Mouse (Mus musculus): ENCODE data around the gene Cul5. TPM values are rescaled to one million over a fixed set of nuclear protein-coding genes. Genes with fewer than 3 reads are reported as not detected.

Cul5 gene
- polyA plus RNA-seq, 1 experiment from 2014 or later, result 42.6 TPM

DNA sequence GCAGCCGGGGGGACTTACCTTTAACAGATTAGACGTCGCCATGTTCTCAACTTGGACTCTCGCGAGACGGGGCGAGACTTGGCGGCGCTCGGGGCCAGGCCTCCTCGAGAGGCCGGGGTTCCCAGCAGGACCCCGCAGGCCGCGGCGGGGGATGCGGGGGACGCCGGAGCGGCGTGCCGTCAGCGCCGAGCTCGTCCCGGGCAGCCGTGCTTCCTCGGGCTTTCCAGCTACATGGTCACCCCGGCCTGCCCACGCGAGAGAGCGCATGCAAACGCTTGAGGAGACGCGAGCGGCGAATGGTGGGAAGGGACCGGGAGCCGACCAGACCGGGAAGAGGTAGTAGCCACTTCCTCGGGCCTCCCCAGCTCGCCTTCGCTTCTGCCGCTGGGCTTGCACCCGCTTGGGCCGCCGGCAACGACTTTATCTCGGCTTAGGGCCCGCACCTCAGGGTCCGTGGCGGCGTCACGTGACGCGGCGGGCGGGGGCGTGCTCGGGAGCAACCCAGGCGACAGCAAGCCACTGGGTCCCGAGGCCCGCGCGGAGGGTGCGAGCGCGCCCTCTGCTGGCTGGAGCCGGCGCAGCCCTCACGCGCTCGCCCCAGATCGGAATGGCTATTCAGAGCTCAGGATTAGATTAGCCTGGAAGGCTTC lies 2.7 kb downstream of the Cul5 start:
- Histone ChIP-seq H3K9me3 (replicated peaks) (no peaks in the 10 kb centered on the region), H3K36me3 (ENCODE audit: poor library complexity, severe bottlenecking) (no peaks in the 10 kb centered on the region), H3K27me3 (no peaks in the 10 kb centered on the region)

DNA sequence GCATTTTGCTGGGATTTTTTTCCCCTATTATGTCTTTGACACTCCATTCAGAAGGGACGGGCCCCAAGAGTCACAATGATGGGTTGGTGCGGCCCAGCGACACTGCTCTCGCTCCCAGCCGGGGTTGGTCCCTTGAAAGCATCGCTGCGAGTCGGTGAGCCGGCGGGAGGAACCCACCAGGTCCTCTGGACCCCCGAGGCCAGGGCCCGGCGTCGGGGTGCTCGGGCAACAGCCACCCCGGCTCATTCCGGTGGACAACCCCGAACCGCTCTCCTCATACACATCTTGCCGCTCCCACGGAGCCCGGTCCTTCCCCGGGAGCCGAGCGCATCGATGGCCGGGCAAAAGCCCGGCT lies 3.2 kb downstream of the Cul5 start:
- H3K4me2 ChIP-seq, result peak overlapping the region; percentile 86
- peaks cover 23% of the 10 kb centered on the region for H3K4me1 ChIP-seq
- under 1% methylated on average over 28 of the region's 28 CpGs for WGBS
- H3K9ac ChIP-seq, result peak overlapping the region; percentile 97
- H3K27ac ChIP-seq, result peak overlapping the region; percentile 97
- peak; percentile 66; the same call in 1 of the 2 replicates for ATAC-seq
- H3K27me3 ChIP-seq, result no peaks in the 10 kb centered on the region
- peak overlapping the region; percentile 89 for H3K4me3 ChIP-seq
- H3K9me3 ChIP-seq (replicated peaks), result no peaks in the 10 kb centered on the region
- no peaks in the 10 kb centered on the region for H3K36me3 ChIP-seq (ENCODE audit: poor library complexity, severe bottlenecking)

More for the DNA sequence above, 2.7 kb downstream of the Cul5 start:
- Histone ChIP-seq H3K4me3 (peak overlapping the region; percentile 89), H3K4me2 (peak overlapping the region; percentile 86), H3K27ac (peak overlapping the region; percentile 97), H3K4me1 (peaks cover 23% of the 10 kb centered on the region), H3K9ac (peak overlapping the region; percentile 97)
- under 1% methylated on average over 63 of the region's 74 CpGs for WGBS
- peak; percentile 98 for ATAC-seq

DNA sequence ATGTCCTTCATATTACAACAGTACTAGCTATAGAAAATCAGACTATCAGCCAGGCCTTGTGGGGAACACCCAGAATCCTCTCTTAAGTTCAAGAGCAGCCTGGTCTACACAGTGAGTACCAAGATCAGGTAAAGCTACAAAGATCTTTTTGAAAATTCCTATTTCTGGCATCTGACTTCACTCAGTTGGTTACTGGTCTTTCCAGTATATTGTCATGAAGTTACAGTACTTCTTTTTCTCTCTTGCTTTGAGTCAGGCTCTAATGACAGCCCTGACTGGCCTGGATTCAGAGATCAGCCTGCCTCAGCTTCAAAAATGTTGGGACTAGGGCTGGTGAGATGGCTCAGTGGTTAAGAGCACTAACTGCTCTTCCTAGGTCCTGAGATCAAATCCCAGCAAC lies 4.4 kb downstream of the Cul5 start:
- Histone ChIP-seq H3K36me3 (ENCODE audit: poor library complexity, severe bottlenecking) (no peaks in the 10 kb centered on the region), H3K27ac (no peak overlapping the region), H3K4me1 (peaks cover 23% of the 10 kb centered on the region), H3K4me3 (peak overlapping the region; percentile 89), H3K4me2 (peak overlapping the region; percentile 86), H3K9ac (0 out of 2 replicates have a peak overlapping the region, but pooled peaks have one; percentile 3), H3K27me3 (no peaks in the 10 kb centered on the region), H3K9me3 (replicated peaks) (no peaks in the 10 kb centered on the region)
- no peak for ATAC-seq

DNA sequence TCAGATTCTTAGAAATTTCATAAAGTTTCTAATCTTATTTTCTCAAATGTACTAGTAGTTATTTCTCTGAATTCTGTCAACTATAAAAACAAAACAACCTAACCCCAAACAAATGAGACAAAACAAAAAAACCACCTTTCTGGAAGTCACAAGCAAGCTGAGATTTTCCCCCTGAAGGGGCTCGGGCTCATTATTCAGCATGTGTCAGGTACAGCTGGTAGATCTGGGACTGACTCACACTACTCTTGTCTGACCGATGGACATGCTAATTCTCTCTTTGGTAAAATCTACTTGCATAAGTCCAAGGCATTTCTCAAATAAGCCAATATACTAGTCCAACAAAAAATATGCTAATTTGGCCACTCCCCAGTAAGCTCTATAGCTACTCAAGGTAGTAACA lies 5.0 kb downstream of the Cul5 start:
- no peak for ATAC-seq
- Histone ChIP-seq H3K4me2 (peak overlapping the region; percentile 29; the same call in 1 of the 2 replicates), H3K36me3 (ENCODE audit: poor library complexity, severe bottlenecking) (no peaks in the 10 kb centered on the region), H3K4me3 (no peak overlapping the region), H3K4me1 (peaks cover 23% of the 10 kb centered on the region), H3K9me3 (replicated peaks) (no peaks in the 10 kb centered on the region), H3K27ac (no peak overlapping the region), H3K9ac (no peak overlapping the region), H3K27me3 (no peaks in the 10 kb centered on the region)
- WGBS, result 75% methylated on average over 2 of the region's 2 CpGs

DNA sequence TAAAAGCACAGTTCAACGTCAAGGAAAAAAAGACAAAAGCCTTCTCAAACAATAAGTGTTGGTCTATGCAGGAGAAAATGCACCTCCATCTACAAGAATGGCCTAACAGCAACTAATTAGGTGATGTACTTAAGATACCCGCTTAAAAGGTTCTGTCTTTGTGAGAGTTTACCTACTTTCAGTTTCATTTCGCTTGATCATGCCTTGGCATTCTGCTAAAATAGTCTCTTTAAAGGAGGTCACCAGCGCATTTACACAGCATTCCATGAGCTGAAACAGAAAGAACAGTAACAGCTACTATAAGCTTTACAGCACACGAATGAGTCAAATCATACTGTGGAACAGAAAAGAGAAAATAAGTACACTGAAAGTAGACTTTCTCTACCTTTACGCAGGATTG lies 35.0 kb downstream of the Cul5 start:
- 94% methylated on average over 6 of the region's 6 CpGs for WGBS
- ATAC-seq, result no peak

DNA sequence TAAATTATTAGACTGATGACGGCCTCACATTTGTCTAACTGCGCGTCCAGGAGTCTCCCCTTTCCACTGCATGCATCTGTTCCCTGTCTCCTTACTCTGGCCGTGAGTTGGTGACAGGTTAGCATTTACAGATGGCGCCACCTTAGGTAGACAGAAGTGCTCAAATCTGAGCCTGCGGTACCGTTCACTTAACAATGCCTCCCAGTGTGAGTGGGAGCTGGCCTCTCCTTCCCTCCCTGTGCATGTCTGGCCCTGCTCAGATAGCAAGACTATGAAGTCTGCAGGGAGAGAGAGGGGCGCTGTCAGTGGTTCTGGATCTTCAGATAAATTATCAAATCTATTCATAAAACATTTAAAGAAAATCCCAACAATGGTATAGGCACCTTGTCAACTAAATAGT lies 54.6 kb downstream of the Cul5 start:
- Histone ChIP-seq H3K36me3 (ENCODE audit: poor library complexity, severe bottlenecking) (peaks cover 51% of the 10 kb centered on the region), H3K4me1 (no peaks in the 10 kb centered on the region), H3K4me3 (no peak overlapping the region), H3K27me3 (no peaks in the 10 kb centered on the region), H3K9ac (no peak overlapping the region), H3K9me3 (replicated peaks) (no peaks in the 10 kb centered on the region), H3K27ac (no peak overlapping the region), H3K4me2 (no peak overlapping the region)
- ATAC-seq, result no peak
- whole genome bisulfite sequencing, result 84% methylated on average over 8 of the region's 8 CpGs

More for the DNA sequence above, 35.0 kb downstream of the Cul5 start:
- Histone ChIP-seq H3K27me3 (no peaks in the 10 kb centered on the region), H3K9ac (no peak overlapping the region), H3K4me2 (no peak overlapping the region), H3K4me1 (no peaks in the 10 kb centered on the region), H3K27ac (no peak overlapping the region), H3K9me3 (replicated peaks) (no peaks in the 10 kb centered on the region), H3K4me3 (no peak overlapping the region), H3K36me3 (ENCODE audit: poor library complexity, severe bottlenecking) (peaks cover 66% of the 10 kb centered on the region)

DNA sequence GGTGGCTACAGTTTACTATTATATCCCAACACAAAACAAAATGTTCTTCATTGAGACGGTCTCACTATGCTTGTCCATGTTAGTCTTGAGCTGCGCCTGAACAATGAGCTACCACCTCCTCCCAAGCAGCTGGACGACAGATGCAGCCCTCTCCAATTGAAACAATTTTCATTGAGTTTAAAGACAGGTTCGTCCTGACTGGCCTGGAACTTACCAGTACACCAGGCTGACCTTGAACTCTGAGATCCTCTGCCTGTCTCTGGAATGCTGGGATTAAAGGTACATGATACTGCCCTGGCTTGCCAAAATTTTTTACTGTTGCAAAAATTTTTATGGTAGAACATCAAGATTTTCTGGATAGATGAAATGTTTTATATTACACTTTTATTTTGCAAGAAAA lies 55.5 kb downstream of the Cul5 start:
- Histone ChIP-seq H3K9ac (no peak overlapping the region), H3K9me3 (replicated peaks) (no peaks in the 10 kb centered on the region), H3K4me2 (no peak overlapping the region), H3K27me3 (no peaks in the 10 kb centered on the region), H3K27ac (no peak overlapping the region), H3K4me3 (no peak overlapping the region), H3K4me1 (peaks cover 5% of the 10 kb centered on the region), H3K36me3 (ENCODE audit: poor library complexity, severe bottlenecking) (peaks cover 43% of the 10 kb centered on the region)
- WGBS, result 87% methylated on average over 4 of the region's 4 CpGs
- ATAC-seq, result no peak

DNA sequence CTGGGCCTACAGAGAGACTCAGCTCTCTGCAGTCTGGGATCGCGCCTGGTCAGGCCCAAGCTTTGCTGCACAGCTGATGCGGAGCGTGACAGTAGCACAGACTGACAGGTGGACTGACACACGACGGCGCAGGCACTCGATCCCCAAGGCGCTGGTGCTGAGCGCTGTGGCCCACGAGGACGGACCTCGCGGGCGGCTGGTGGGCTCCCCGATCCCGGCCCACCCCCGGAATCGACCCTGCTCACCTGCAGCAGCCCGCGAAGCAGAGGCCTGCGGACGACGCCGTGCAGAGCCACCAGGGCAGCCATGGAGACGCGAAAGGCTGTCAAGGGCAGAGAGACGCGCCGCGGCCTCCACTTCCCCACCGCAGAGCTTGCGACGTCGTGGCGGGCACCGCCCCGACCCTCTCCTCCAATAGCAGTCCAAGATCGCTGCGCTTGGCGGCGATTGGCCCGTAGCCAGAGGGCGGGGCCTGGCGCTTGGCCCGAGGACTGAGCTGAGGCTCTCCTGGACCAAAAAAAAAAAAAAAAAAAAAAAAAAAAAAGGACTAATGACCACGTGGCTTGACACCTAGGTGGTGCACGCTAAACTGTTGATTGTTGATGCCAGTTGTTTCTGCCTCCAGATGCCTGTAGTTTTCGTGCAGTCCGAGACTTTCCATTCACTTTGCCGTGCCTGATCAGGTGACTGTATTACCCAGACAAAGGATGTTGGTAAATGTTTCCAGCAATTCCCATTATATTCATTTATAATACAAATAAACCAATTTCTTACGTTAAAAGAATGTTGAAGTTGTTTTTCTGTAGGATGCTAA lies 59.6 kb downstream of the Cul5 start, which contains the start of gene Acat1:
Acat1 (minus strand) TSS at position 415 of the 814 bp plus-strand sequence.
- 7% methylated on average over 52 of the region's 52 CpGs for WGBS
- Histone ChIP-seq H3K4me1 (peaks cover 9% of the 10 kb centered on the region), H3K4me2 (peak within 1 kb of the TSS; percentile 77), H3K9me3 (replicated peaks) (no peaks in the 10 kb centered on the region), H3K4me3 (peak within 1 kb of the TSS; percentile 74), H3K9ac (peak within 1 kb of the TSS; percentile 86), H3K27ac (peak within 1 kb of the TSS; percentile 51; the same call in 1 of the 2 replicates), H3K36me3 (ENCODE audit: poor library complexity, severe bottlenecking) (peaks cover 11% of the 10 kb centered on the region), H3K27me3 (no peaks in the 10 kb centered on the region)
- ATAC-seq, result peak; percentile 99

DNA sequence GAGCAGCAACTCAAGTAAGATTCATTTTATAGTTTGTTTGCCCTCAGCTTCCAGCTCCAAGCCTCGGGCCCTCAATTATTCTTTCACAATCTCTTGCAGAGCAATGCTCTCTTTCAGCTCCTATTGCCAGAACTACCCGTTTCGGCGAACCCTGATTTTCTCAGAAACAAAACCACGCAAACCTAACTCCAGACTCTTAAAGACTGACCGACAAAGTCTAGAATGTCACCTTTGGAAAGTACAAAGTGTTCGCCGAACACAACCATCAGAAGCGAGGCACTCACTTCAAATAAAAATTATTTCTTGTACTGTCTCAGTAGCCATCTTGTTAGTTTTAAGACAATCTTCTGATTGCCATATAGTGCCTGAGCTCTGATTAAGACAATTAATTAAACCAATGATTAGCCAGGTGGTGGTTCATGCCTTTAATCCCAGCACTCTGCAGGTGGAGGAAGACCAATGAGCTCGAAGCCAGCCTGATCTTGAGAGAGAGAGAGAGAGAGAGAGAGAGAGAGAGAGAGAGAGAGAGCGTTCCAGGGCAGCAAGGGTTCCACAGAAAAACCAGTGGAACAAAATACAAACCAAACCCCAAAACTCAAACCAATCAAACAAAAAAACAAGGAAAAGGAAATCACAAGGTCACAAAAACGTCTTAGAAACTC lies 60.4 kb downstream of the Cul5 start:
- no peaks in the 10 kb centered on the region for H3K9me3 ChIP-seq (replicated peaks)
- H3K4me1 ChIP-seq, result peaks cover 9% of the 10 kb centered on the region
- H3K27me3 ChIP-seq, result no peaks in the 10 kb centered on the region
- no peak overlapping the region for H3K27ac ChIP-seq
- peak overlapping the region; percentile 74 for H3K4me3 ChIP-seq
- peak overlapping the region; percentile 86 for H3K9ac ChIP-seq
- 76% methylated on average over 12 of the region's 12 CpGs for WGBS
- peaks cover 5% of the 10 kb centered on the region for H3K36me3 ChIP-seq (ENCODE audit: poor library complexity, severe bottlenecking)
- no peak for ATAC-seq
- peak overlapping the region; percentile 77 for H3K4me2 ChIP-seq

DNA sequence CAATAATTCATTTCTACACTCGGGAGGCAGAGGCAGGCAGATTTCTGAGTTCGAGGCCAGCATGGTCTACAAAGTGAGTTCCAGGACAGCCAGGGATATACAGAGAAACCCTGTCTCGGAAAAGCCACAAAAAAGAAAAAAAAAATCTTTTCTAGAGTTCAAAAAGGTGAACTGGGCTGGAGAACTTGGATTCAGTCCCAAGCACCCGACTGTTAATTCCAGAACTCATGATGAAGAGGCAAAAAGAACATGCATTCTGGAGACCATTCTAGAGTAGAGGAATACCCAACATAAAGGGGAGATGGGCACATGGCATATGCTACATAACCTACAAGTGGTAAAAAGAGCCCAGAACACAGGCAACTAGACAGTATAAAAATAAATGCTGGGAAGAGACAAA lies 62.0 kb downstream of the Cul5 start:
- 93% methylated on average over 4 of the region's 4 CpGs for WGBS
- Histone ChIP-seq H3K27ac (no peak overlapping the region), H3K9me3 (replicated peaks) (no peaks in the 10 kb centered on the region), H3K9ac (no peak overlapping the region), H3K27me3 (no peaks in the 10 kb centered on the region), H3K4me3 (no peak overlapping the region), H3K4me1 (peaks cover 9% of the 10 kb centered on the region), H3K36me3 (ENCODE audit: poor library complexity, severe bottlenecking) (no peaks in the 10 kb centered on the region; the same call in 1 of the 2 replicates), H3K4me2 (no peak overlapping the region)
- ATAC-seq, result no peak

DNA sequence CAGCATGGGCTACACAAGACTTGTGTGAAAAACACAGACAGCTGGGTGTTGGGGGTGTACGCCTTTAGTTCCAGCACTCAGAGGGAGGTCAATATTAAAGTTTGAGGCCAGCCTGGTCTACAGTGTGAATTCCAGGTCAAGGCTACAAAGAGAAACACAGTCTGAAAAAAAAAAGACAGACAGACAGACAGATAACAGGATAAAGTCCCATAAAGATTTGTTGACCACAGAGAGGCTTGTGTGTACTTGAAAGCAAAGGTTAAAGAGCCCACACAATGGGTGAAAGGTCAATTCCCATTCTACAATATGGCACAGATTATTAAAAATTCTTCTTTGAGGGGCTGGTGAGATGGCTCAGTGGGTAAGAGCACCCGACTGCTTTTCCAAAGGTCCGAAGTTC lies 62.6 kb downstream of the Cul5 start:
- H3K36me3 ChIP-seq (ENCODE audit: poor library complexity, severe bottlenecking), result peaks cover 2% of the 10 kb centered on the region; the same call in 1 of the 2 replicates
- ATAC-seq, result no peak
- H3K4me2 ChIP-seq, result no peak overlapping the region
- H3K4me3 ChIP-seq, result no peak overlapping the region
- no peaks in the 10 kb centered on the region for H3K27me3 ChIP-seq
- H3K9ac ChIP-seq, result no peak overlapping the region
- peaks cover 9% of the 10 kb centered on the region for H3K4me1 ChIP-seq
- 97% methylated on average over 3 of the region's 3 CpGs for WGBS
- H3K27ac ChIP-seq, result no peak overlapping the region
- no peaks in the 10 kb centered on the region for H3K9me3 ChIP-seq (replicated peaks)

DNA sequence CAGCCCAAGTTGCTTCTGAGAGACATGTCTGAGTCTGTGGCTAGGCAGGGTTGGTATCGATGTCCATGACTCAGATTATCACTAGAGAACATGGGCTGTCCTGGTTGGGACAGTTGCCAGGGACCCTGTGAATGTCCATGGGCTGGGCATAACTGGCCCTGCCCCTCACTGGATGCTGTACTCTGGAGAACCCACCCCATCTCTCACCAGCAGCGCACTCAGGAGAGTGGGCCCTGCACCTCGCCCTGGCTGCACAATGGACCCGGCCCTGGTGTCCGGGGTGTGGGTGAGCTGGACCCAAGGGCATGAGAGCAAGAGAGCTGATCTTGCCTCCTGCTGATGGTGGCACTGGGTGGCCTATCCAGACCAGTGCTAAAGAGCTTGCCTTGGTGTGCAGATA lies 64.9 kb downstream of the Cul5 start:
- peaks cover 9% of the 10 kb centered on the region for H3K4me1 ChIP-seq
- no peak overlapping the region for H3K9ac ChIP-seq
- peaks cover 3% of the 10 kb centered on the region; the same call in 1 of the 2 replicates for H3K36me3 ChIP-seq (ENCODE audit: poor library complexity, severe bottlenecking)
- no peak overlapping the region for H3K4me2 ChIP-seq
- 94% methylated on average over 5 of the region's 5 CpGs for WGBS
- no peaks in the 10 kb centered on the region for H3K9me3 ChIP-seq (replicated peaks)
- ATAC-seq, result no peak
- H3K4me3 ChIP-seq, result no peak overlapping the region
- no peak overlapping the region for H3K27ac ChIP-seq
- no peaks in the 10 kb centered on the region for H3K27me3 ChIP-seq
